Mouse (Mus musculus) limb, embryonic 13.5 days (tissue): ENCODE results near the gene Arhgef16. TPM values are rescaled to one million over a fixed set of nuclear protein-coding genes. Genes with fewer than 3 reads are reported as not detected.

Source experiments
- ATAC-seq: fragments of 200-750 bp; cut with Nextera tagmentation; 2 replicates; pipeline ENCODE4 v1.8.0; 2017; ENCODE audit warnings: low read depth, moderate number of reproducible peaks, moderate TSS enrichment; ENCODE audit not compliant: low FRiP score
- H3K27ac ChIP-seq: fragments of 300-500 bp; sonication (generic); 2 replicates; pipeline ENCODE4 v1.5.1; 2015; ENCODE audit warnings: inconsistent platforms, mild to moderate bottlenecking, moderate library complexity
- H3K27me3 ChIP-seq: fragments of 300-500 bp; sonication (generic); 2 replicates; pipeline ENCODE4 v1.6.1; 2015; ENCODE audit warnings: mild to moderate bottlenecking, inconsistent platforms
- H3K36me3 ChIP-seq: fragments of 300-500 bp; sonication (generic); 2 replicates; pipeline ENCODE4 v1.6.1; 2015; ENCODE audit warnings: inconsistent platforms, mild to moderate bottlenecking, moderate library complexity
- H3K4me1 ChIP-seq: fragments of 300-500 bp; sonication (generic); 2 replicates; pipeline ENCODE4 v1.6.1; 2015; ENCODE audit warnings: inconsistent platforms
- H3K4me2 ChIP-seq: fragments of 300-500 bp; sonication (generic); replicated peaks from 2 replicates; pipeline ENCODE4 v1.6.1; 2015; ENCODE audit warnings: inconsistent platforms, mild to moderate bottlenecking, moderate library complexity
- H3K4me3 ChIP-seq: fragments of 300-500 bp; sonication (generic); 2 replicates; pipeline ENCODE4 v1.5.1; 2015; ENCODE audit warnings: moderate library complexity, mild to moderate bottlenecking, inconsistent platforms
- H3K9ac ChIP-seq: fragments of 300-500 bp; sonication (generic); 2 replicates; pipeline ENCODE4 v1.6.1; 2015; ENCODE audit warnings: mild to moderate bottlenecking, inconsistent platforms
- H3K9me3 ChIP-seq: fragments of 300-500 bp; sonication (generic); 2 replicates; pipeline ENCODE4 v1.6.1; 2016; ENCODE audit warnings: inconsistent platforms
- WGBS: fragments of 180-500 bp; shearing (Covaris S2); methylation state at CpG from one replicate; pipeline ENCODE4 v1.1.7; 2015; 5-methylcytosine and 5-hydroxymethylcytosine counted together
- polyA plus RNA-seq: library from polyadenylated mRNA; unstranded; fragments of >200 nt; fragmentation: Nextera tagmentation; extraction: Ambion mirVana; gene quantifications from 2 replicates; pipeline ENCODE4 v1.2.1, GENCODE M21; 2015

Arhgef16 gene
- polyA plus RNA-seq, 1 experiment from 2014 or later = 4.6 TPM

DNA sequence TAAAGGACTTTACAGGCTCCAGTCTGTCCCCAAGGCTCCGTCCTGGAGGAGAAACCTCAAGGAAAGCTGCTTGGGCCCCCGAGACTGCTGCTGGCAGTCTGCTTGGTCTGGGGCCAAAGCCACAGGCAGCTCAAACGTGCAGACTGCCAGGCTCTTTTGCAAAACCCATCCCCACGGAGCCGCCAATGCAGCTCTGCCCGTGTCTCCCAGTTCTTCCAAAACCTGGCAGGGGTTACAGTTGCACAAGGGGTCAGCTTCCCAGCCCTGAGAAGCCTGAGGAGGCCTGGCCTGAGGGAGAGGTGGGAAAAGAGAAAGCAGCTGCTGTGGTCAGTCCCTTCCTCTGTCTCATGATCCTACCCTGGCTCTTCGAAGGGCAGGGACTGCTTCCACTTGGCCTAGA is 56.1 kb downstream of the Arhgef16 start:
- no peaks in the 10 kb centered on the region for H3K27me3 ChIP-seq
- H3K36me3 ChIP-seq = peaks cover 21% of the 10 kb centered on the region
- peaks cover 61% of the 10 kb centered on the region for H3K4me1 ChIP-seq
- no peak overlapping the region; the same call in 1 of the 2 replicates for H3K9ac ChIP-seq
- 62% methylated on average over 7 of the region's 7 CpGs for whole genome bisulfite sequencing
- no peak for ATAC-seq
- H3K27ac ChIP-seq = peak overlapping the region; percentile 28; the same call in 1 of the 2 replicates
- H3K9me3 ChIP-seq = no peaks in the 10 kb centered on the region
- no peak overlapping the region; the same call in 1 of the 2 replicates for H3K4me2 ChIP-seq
- no peak overlapping the region for H3K4me3 ChIP-seq

GRCm38 (mm10) chr4:154240608-154241007 is 60.9 kb downstream of the Arhgef16 start:
- ATAC-seq = no peak
- H3K4me2 ChIP-seq = no peak overlapping the region
- peaks cover 21% of the 10 kb centered on the region for H3K36me3 ChIP-seq
- peaks cover 54% of the 10 kb centered on the region for H3K4me1 ChIP-seq
- H3K27ac ChIP-seq = no peak overlapping the region
- WGBS = 60% methylated on average over 11 of the region's 11 CpGs
- no peaks in the 10 kb centered on the region for H3K27me3 ChIP-seq
- H3K9ac ChIP-seq = 0 out of 2 replicates have a peak overlapping the region, but pooled peaks have one; percentile 2
- no peaks in the 10 kb centered on the region for H3K9me3 ChIP-seq
- H3K4me3 ChIP-seq = no peak overlapping the region

DNA sequence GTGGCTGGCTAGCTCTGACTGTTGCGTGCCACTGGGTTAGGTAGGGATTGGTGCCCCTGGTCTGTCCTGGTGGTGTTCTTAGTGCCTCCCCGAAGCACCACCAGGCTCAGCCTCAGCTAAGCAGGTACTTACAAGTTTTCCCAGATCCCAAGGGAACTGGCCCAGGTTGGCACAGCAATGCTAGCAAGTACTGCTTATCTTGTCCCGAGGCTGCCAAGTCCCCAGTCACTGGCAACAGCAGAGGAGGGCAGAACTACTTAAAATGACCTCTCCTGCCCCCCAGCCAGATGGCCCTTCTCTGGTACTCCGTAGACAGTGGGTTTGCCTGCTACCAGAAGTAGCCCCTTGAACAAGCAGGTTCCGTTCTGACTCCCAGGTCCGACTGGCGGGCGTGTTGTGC is 62.3 kb downstream of the Arhgef16 start:
- H3K4me1 ChIP-seq = peaks cover 53% of the 10 kb centered on the region
- peak overlapping the region; percentile 69 for H3K4me2 ChIP-seq
- 76% methylated on average over 8 of the region's 8 CpGs for WGBS
- H3K27ac ChIP-seq = no peak overlapping the region
- no peaks in the 10 kb centered on the region for H3K9me3 ChIP-seq
- peaks cover 19% of the 10 kb centered on the region for H3K36me3 ChIP-seq
- H3K27me3 ChIP-seq = no peaks in the 10 kb centered on the region
- peak overlapping the region; percentile 1; the same call in 1 of the 2 replicates for H3K9ac ChIP-seq
- peak overlapping the region; percentile 40; the same call in 1 of the 2 replicates for H3K4me3 ChIP-seq
- no peak for ATAC-seq

- peak overlapping the region; percentile 40 for H3K4me3 ChIP-seq
- WGBS = 1% methylated on average over 9 of the region's 9 CpGs
- H3K36me3 ChIP-seq = peaks cover 1% of the 10 kb centered on the region; the same call in 1 of the 2 replicates
- H3K4me2 ChIP-seq = peak overlapping the region; percentile 69
- H3K9me3 ChIP-seq = no peaks in the 10 kb centered on the region
- peak overlapping the region; percentile 84 for H3K27ac ChIP-seq
- no peaks in the 10 kb centered on the region for H3K27me3 ChIP-seq
- peak; percentile 81 for ATAC-seq
- peak overlapping the region; percentile 67 for H3K9ac ChIP-seq
- peaks cover 67% of the 10 kb centered on the region for H3K4me1 ChIP-seq
These were observed 64.2 kb downstream of the Arhgef16 start for GRCm38 (mm10) chr4:154237306-154237705.

DNA sequence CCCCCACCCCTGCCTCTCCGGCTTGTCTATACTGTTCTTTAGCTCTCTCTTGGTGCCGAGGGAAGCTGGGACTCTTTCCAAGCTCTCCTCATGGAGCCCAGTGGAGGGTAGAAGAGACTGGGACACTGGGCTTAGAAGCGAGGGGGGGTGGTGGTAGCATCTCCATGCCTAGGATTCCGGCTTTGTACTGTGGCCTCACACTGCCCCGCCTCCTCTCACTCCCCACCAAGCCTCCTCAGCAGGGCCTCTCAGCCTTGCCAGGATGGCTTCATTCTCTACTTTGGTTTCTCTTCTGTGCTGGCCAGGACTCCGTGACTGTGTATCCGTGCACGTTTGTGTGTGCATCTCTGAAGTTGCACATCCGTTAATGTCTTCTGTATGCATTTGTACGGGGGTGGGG is 64.6 kb downstream of the Arhgef16 start:
- H3K4me2 ChIP-seq = peak overlapping the region; percentile 69
- H3K4me3 ChIP-seq = peak overlapping the region; percentile 40
- ATAC-seq = peak; percentile 57
- peak overlapping the region; percentile 35; the same call in 1 of the 2 replicates for H3K9ac ChIP-seq
- WGBS = 6% methylated on average over 10 of the region's 10 CpGs
- peak overlapping the region; percentile 84 for H3K27ac ChIP-seq
- H3K27me3 ChIP-seq = no peaks in the 10 kb centered on the region
- H3K9me3 ChIP-seq = no peaks in the 10 kb centered on the region
- H3K4me1 ChIP-seq = peaks cover 71% of the 10 kb centered on the region
- H3K36me3 ChIP-seq = no peaks in the 10 kb centered on the region

- no peaks in the 10 kb centered on the region for H3K9me3 ChIP-seq
- H3K4me2 ChIP-seq = peak overlapping the region; percentile 69
- WGBS = 77% methylated on average over 3 of the region's 3 CpGs
- ATAC-seq = no peak
- no peak overlapping the region for H3K4me3 ChIP-seq
- H3K4me1 ChIP-seq = peaks cover 79% of the 10 kb centered on the region
- no peaks in the 10 kb centered on the region for H3K27me3 ChIP-seq
- no peak overlapping the region for H3K9ac ChIP-seq
- no peaks in the 10 kb centered on the region for H3K36me3 ChIP-seq
- H3K27ac ChIP-seq = peak overlapping the region; percentile 84; the same call in 1 of the 2 replicates
These were observed 65.5 kb downstream of the Arhgef16 start for GRCm38 (mm10) chr4:154236001-154236400.

- ATAC-seq = peak; percentile 75; the same call in 1 of the 2 replicates
- H3K27me3 ChIP-seq = no peaks in the 10 kb centered on the region
- H3K4me3 ChIP-seq = no peak overlapping the region
- WGBS = 22% methylated on average over 4 of the region's 4 CpGs
- peak overlapping the region; percentile 31; the same call in 1 of the 2 replicates for H3K9ac ChIP-seq
- H3K27ac ChIP-seq = peak overlapping the region; percentile 53
- no peak overlapping the region for H3K4me2 ChIP-seq
- no peaks in the 10 kb centered on the region for H3K9me3 ChIP-seq
- H3K4me1 ChIP-seq = peaks cover 64% of the 10 kb centered on the region
- H3K36me3 ChIP-seq = no peaks in the 10 kb centered on the region
These were observed 69.2 kb downstream of the Arhgef16 start for GRCm38 (mm10) chr4:154232295-154232694.

GRCm38 (mm10) chr4:154231380-154231779 is 70.1 kb downstream of the Arhgef16 start:
- no peaks in the 10 kb centered on the region for H3K36me3 ChIP-seq
- 0 out of 2 replicates have a peak overlapping the region, but pooled peaks have one; percentile 22 for H3K27ac ChIP-seq
- no peaks in the 10 kb centered on the region for H3K9me3 ChIP-seq
- H3K27me3 ChIP-seq = no peaks in the 10 kb centered on the region
- no peak overlapping the region for H3K9ac ChIP-seq
- ATAC-seq = no peak
- 76% methylated on average over 7 of the region's 7 CpGs for WGBS
- H3K4me1 ChIP-seq = peaks cover 60% of the 10 kb centered on the region
- no peak overlapping the region for H3K4me2 ChIP-seq
- H3K4me3 ChIP-seq = no peak overlapping the region

GRCm38 (mm10) chr4:154229569-154229968 is 71.9 kb downstream of the Arhgef16 start:
- Histone ChIP-seq H3K4me1 (peaks cover 65% of the 10 kb centered on the region), H3K27me3 (no peaks in the 10 kb centered on the region), H3K27ac (no peak overlapping the region), H3K9me3 (no peaks in the 10 kb centered on the region), H3K4me2 (no peak overlapping the region), H3K36me3 (no peaks in the 10 kb centered on the region), H3K4me3 (no peak overlapping the region), H3K9ac (no peak overlapping the region)
- WGBS = 89% methylated on average over 9 of the region's 9 CpGs
- no peak for ATAC-seq

Other genes with a start within 250 kb of the Arhgef16 start
- gene Trp73, start 161.5 kb downstream of the Arhgef16 start, polyA plus RNA-seq = 1.6 and 1.7 TPM in 2 replicates
- 47.8 and 48.4 TPM in 2 replicates for gene Wrap73, start 159.3 kb downstream of the Arhgef16 start, polyA plus RNA-seq
- gene Tprgl, start 141.0 kb downstream of the Arhgef16 start, polyA plus RNA-seq = 117 and 118 TPM in 2 replicates
- 61.7 and 70.0 TPM in 2 replicates for gene Megf6, start 130.9 kb downstream of the Arhgef16 start, polyA plus RNA-seq
- gene B230104I21Rik, start 34.5 kb upstream of the Arhgef16 start, polyA plus RNA-seq = not detected in 2 replicates